Mouse (Mus musculus): Measurements from ENCODE around the gene Papss2.
A peak's percentile ranks its signal among the peaks of the same experiment; 100 is the strongest.

The Papss2 gene

DNA sequence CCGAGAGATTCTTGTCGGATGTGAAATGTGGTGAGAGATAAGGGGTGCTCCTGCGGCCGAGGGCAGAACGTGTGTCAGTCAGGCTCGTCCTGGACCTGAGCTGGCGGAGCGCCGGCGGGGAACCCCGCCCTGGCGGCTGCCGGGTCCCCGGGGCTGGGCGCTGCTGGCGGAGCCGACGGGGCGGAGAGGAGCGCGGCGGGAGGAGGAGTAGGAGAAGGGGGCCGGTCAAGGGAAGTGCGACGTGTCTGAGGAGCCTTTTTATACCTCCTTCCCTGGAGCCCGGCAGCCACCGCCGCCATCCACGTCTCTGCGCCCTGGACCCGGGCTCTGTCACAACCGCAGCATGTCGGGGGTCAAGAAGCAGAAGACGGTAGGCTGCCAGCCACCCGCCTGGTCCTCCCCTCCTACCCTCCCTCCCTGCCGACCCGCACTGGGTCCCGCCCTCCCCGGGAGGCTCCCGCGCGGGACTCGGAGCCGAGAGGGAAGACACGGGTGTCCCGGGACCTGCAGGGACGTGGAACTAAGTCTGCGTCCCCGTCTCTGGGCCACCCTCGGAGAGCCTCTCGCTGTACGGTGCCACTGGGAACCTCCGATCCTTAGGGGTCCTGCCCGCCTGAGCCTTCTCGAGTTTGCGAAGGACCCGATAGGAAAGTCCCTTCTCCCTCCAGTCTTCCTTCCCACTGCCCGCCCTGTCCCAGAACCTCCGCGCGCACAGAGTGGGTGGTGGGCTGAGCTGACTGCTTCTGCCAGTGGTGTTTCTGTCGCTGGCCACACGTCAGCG, at the start of gene Papss2:
Papss2 (plus strand) TSS at position 285 of the 781 bp plus-strand sequence.
- DNase-seq = peak; percentile 88

DNA sequence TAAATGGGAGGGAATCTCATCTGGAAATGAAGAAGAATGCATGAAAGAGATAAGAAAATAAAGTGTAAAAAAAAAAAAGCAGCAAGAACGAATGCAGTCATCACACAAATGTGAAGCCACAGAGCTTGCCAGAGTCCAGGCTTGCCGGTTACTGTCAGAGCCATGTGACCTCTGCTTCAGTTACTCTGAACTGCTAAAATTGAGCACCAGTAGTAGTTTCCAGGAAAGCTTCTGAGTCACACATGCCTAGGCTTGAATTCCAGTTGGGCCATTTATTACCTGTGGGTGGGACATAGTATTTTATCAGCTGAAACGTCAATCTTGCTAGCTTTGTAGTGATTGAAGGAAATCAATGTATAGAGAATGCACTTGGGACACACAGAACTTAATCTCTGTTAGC, 48.2 kb upstream of the Papss2 start:
- DNase-seq = no peak

DNA sequence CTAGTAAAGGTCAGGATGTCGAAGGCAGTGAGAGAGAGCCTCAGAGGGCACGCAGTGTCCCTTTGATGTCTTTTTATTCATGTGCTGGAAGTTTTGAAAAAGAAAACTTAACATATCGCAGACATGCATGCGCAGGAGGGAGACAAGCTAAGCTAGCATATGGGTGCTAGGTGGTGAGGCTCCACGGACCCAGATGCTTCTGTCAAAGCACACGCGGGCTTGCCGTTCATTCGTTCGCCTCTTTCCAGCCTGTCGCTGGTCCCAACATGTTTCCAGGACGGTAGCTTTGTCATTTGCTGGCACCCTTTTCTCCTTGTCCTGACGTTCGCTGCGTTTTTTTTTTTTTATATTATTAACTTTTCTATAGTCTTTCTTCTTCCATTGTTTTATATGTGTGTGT, 47.4 kb upstream of the Papss2 start:
- no peak for DNase-seq

DNA sequence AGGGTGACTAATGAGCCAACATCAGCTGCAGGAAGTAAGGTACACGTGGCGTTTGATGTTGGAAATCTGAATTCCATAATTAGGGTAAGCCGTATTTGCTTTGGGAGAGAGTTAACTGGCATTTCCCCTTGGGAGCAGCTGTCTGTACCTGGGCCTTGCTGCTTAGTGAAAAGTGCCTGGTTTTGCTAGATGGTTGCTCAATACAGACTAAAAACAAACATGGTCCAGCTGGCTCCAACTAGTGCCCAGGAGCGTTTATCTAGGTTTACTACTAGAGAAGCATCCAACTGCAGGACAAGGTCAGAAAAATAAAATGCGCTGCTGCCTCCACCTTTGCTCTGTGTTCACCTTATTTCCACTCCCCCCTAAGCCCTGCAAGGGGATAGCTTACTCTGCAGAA, 45.1 kb upstream of the Papss2 start:
- DNase-seq = no peak

DNA sequence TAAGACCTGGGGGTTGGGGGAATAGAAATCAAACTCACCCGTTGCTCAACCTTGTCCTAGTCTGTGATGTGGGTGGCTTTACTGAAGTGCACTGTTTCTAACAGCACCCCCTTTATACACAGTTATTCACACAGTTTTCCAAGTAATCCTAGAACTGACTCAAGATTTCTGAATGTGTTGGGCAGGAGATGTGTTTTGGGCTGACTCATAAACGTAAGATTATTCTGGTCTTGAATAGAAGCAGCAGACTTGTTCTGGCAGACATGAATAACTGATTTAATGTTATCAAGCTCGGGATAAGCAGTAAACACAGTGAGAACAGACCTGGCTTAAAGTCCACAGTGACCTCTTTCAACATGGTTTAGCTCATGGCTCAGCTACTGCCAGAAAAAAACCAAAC, 44.1 kb upstream of the Papss2 start:
- DNase-seq = no peak

DNA sequence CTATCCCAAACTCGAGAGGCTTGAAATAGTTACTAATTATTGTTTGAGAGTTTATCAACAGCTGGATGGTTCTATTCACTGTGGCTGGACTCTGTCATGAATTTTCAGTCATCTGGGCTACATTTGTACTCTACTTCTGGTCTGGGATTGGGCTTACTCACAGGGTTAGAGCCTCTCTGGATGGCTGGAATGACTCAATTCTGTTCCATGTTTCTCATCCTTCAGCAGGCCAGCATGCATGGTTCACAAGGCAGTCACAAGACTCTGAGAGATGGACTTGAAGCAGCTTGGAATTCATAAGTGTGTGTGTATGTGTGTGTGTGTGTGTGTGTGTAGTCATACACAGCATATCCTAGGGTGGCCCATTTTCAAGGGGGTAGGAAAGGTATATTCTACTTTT, 43.5 kb upstream of the Papss2 start:
- DNase-seq = peak; percentile 14

DNA sequence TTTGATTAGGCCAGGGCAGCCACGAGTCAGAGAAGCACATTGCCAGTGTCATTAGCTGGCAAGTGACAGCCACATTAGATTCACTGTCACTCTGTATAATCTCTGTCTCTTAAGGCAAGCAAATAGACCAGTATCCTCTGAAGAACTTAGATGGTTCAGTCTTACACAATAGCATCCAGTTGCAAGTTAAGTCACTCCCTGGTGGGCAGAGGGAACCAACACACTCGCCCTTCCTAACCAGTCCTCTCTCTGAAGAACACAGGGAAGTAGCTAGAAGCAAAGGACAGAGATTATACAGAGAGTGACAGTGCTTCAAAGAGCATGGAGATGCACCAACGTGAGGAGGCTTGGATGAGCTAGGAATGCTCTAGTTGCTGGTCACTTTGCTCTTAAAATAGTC, 42.3 kb upstream of the Papss2 start:
- DNase-seq = no peak

DNA sequence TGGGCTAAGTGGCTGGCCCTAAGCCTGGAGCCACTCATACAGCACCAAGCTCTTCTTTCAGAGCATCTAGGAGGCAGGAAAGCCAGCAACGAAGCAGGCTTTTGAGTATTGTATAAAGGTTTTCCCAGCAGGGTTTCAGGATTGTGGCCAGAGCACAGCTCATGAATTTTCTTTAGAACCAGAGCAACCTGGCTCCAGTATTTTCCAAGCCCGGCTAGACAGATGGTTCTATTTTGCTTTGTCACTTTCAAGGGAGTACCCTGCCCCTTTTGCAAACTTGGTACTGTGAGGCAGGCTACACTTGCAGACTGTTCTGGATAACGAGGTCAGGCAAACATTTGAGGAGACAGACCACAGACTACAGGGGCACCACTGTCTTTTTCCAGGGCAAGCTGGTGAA, 40.3 kb upstream of the Papss2 start:
- no peak for DNase-seq

DNA sequence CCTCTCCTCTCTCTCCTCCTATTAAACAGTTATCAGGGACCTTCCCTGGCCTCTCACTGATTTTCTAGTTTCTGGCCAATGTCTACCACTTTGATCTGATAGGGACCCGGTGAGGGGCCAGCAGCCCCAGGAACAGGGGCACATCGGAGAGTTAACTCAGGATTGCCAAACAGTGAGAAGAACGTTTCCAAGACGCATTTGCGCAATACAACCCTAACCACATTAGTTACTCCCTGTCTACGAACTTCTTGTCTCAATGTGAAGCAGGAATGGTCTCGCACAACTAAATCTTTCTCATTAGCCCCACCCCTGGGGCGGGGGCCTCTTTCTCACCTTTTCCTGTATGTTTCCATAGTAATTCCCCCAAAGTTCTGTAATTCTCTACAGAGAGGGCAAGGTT, 28.6 kb upstream of the Papss2 start:
- no peak for DNase-seq

DNA sequence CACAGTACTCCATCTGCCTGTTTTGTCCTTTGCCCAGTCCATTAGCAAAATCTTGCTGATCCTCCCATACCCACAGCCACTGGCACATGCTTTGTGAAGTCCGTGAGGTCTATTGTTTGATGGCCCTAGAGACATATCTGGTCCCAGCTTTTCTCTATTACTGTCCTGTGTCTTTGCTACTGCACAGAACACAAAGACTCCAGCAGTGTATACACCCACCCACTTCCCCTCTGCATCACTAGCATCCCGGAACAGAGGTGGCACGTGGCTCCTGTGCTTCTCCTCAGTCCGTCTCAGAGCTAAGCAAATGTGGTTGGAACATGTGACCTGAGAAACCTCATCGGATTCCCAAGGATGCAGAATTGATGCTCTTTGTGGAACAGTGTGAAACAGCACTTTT, 28.1 kb upstream of the Papss2 start:
- no peak for DNase-seq

DNA sequence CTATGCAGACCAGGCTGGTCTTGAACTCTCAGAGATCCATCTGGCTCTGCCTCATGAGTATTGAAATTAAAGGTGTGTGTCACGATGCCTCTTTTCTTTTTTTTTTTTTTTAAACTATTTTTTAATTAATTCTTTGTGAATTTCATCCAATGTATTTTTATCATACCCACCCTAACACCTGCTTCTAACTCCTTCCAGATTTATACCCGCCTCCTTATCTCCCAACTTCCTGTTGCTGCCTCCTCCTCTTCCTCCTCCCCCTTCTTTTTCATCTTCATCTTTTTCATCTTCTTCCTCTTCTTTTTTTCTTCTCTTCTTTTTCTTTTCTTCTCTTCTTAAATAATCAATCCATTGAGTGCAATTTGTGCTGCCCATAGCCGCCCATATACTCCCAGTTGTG, 27.1 kb upstream of the Papss2 start:
- no peak for DNase-seq

DNA sequence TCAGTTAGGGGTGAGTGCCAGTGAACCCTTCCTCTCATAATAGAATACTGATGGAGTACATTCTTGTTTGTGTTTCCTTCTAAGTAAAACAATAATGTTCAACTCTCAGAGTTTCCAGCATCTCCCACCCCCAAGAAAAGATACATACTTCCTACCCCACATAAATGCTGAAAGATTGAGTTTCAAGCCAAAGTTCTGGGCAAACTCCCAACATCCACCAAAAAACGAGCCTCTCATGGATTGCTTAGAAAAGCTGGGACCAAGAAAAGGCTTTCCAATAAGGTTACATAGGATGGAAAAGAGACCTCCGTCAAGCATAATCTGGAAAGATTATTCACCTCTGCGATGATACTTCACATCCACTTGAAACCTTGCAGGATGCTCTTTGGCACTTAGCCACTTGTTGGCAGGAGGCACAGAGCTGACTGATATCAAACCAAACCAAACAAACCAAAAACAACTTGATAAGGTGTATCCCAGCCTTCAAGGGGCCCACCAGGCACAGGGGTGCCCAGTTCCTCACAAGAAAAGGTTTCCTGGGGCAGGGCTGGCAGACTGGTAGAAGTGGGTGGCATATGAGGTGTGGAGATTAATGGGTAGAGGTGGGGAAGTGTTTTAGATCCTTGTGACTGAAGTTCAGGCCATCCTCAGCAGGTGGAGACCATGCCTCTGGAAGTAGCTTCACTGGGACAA, 26.5 kb upstream of the Papss2 start:
- DNase-seq = no peak

DNA sequence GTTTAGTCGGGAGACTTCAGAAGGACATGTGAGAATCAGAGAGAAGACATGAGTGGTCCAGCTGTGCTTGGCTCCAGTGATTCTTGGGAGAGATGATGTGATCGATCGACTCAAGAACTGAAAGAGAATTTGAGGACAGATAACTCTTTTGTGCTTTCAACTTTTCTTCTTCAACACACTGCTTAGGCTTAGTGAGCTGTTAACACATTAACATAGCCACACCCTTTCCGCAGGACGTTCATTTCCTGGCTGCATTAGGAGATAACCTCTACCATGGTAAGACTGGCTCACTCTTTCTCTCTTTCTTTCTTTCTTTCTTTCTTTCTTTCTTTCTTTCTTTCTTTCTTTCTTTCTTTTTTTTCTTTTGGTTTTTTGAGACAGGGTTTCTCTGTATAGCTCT, 25.9 kb upstream of the Papss2 start:
- no peak for DNase-seq

DNA sequence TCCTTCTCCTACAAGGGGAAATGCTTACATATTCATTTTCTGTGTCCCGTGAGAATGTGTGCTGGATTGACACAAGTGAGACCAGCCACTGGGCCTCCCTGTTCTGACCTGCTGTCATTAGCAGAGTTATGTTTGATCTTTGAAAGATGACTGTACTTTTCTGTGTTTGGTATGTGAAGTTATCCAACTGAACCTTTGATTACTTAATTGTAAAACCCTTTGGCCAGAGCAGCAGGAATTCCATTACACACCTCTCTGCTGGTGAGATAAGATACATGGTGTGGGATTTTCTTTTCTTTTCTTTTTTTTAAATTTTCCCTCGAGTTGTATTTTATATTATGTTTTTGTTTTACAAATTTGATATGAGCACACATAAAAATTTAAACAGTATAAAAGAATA, 23.4 kb upstream of the Papss2 start:
- no peak for DNase-seq

DNA sequence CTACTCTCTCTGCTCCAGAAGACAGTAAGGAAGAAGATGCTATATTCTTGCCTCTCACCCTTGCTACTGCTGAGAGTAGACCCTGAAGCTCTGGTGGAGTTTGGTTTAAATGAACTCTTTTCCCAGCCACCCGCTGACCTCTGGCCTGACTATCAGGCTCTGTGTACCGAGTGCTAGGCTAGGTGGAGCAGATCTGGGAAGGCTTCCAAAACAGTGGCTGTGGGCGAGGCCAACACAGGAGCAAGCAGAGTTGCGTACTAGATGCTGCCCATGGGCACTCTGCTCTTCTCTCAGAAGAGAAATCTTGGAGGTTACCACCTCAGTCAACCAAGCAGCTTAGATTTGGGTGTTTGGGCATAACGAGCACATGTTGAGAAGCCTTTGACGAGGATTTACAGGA, 22.3 kb upstream of the Papss2 start:
- peak; percentile 60 for DNase-seq

DNA sequence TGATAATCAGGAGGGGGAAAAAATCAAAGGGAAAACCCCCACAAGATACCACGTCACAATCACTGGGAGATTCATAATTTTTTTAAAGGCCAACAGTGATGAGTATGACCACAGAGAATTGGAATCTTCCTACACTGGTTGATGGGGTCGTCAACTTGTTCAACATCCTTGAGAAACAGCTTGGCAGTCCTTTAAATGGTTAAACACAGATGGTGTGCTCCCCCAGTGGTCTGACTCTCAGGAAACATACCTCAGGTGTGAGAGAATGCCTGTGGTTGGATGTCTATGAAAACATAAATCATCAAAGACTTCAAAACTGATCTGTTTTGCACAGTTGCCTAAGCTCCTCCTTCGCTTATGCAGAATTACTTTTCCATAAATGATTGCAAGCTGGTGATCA, 20.7 kb upstream of the Papss2 start:
- no peak for DNase-seq

DNA sequence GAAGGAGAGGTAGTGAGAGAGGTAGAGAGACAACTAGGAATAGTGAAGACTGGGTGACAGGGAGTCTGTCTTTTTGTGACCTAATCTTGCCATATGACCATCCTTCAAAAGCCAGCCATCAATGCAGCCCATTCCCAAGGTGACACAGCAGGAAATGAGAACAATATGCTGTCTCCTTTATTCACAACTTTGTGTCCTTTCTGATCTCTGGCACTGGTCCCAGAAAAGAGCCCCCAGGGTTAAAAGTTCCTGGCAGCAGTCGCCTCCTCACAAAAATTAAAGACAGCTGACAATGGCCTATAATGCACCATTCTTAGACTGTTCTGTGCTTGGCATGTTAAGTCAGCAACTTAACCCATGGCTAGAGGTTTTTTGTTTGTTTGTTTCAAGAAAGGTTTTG, 17.8 kb upstream of the Papss2 start:
- no peak for DNase-seq

DNA sequence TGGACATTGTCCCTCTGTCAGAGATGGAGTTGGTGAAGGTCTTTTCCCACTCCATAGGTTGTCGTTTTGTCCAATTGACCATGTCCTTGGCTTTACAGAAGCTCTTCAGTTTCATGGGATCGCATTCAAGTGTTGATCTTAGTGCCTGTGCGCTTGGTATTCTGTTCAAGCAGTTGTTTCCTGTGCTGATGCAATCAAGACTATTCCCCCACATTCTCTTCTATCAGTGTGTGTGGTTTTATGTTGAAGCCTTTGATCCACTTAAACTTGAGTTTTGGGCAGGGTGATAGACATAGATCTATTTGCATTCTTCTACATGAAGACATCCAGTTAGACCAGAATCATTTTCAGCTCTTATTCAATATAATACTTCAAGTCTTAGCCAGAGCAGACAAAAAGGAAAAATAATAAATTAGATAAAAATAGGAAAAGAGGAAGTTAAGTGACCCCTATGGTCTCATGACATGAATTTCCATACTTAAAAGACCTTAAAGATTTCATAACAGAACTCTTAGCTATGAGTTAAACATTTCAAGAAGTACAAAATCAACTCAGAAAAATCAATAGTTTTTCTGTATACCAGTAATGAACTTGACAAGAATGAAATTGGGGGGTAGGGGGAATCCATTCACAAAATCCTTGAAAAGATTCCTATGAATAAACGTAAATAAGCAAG, 12.4 kb upstream of the Papss2 start:
- DNase-seq = no peak

DNA sequence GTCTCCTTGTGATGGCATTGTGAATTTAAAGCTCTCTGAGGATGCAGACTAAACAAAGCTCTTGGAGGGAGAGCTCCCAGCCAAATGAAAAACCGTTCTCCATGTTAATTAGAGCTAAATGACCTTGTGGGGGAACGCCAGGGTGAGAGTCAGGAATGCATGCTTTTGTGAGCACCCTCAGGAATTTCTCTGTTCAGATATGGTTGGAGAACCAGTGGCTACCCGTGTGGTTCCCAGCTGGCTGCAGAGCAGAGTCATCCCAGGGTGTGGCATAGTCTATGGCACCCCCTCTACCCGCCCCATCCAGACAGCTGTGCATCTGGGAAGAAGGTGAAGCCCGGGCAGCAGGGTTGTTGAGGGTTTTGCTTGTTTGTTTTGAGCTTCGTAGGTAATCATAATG, 7.9 kb upstream of the Papss2 start:
- no peak for DNase-seq

DNA sequence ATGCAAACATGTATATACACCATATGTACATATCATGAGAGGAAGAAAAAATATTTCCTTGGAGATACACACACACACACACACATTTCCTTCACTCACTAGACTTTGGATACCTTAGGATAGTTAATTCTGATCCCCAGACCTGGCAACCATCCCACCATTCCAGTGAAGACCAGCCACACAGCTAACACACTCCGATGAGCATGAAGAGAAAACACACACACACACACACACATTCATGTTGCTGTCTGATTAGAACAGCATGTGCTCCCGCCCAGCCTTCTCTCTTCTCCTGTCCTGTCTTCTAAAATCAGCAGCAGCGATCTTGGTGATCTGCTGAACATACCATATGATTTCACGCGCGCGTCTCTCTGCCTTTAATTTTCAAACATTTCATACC, 2.8 kb upstream of the Papss2 start:
- no peak for DNase-seq

DNA sequence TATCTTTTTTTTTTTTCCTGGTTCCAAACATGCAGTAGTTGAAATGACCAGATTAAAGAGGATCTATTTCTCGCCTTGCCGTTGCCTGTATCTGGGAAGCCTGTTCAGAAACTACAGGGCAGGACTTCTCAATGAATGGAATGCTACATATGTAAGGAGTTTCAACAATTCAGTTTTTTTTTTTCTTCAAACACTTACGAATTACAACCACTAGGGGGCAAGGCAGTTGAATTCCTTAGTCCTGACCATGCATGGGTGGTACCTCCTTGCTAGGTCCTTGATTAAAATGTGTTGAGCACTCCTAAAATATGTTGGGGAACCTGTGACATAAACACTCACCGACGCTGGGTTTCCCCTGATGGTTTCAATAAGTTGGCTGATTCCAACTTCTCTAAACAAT, 1.7 kb upstream of the Papss2 start:
- no peak for DNase-seq

DNA sequence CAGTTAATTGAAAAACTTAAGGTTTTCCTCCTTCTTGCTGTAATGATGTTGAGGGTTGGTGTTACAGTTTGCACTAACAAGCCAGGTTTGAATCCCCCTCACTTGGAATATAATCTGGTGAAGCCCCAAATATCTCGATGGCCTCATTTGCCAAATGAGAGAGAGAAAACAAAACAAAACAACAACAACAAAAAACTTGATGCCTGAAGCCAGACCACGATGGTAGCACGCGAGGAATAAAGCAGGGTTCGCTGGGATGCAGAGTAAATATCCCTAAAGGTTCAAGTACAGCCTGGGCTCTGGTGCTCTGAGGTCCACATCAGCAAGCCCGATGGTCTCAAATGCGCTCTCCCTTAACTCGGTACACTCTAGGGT, 472 bp upstream of the Papss2 start:
- DNase-seq = no peak

DNA sequence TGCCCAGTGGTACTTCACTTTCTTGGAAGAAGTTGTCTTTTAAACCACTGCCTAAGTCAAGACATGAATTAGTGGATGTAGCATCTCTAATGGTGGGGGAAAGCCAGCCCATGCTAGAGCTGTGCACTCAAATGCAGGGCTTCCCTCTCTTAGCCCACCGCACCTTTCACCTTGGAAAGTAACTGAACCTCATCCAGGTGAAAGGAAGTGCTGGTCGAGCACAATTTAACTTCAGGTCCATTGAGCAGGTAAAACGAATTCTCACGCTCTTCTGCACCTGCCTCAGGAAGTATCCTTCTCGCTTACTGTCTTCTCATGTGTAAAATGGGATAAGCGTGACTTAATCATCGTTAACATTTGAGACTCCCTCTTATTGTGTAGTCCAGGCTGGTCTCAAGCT, 3.4 kb downstream of the Papss2 start:
- no peak for DNase-seq

DNA sequence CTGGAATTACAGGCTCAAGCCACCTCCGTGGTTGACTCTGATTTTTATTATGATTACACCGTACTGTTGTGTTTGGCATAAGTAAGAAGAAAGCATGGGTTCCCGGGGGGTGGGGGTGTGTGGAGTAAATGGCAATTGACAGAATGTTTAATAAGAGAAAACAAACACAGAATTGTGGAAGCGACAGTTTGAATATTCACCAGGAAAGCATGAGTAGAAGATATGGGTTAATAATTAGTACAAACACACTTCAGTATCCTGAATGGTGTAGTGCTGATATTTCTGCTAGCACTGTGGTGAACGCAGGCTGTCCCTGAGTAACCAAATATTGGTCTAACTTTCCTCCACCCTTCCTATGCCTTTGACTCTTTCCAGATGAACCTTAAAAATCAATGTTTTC, 3.8 kb downstream of the Papss2 start:
- peak; percentile 36 for DNase-seq
